Mouse (Mus musculus): ENCODE measurements around the gene Crb3. TPM values are rescaled to one million over a fixed set of nuclear protein-coding genes. Genes with fewer than 3 reads are reported as not detected.

Crb3 gene
- total RNA-seq, 4 experiments from 2014 or later: 0.70 to 4.4 (median 2.2) TPM

DNA sequence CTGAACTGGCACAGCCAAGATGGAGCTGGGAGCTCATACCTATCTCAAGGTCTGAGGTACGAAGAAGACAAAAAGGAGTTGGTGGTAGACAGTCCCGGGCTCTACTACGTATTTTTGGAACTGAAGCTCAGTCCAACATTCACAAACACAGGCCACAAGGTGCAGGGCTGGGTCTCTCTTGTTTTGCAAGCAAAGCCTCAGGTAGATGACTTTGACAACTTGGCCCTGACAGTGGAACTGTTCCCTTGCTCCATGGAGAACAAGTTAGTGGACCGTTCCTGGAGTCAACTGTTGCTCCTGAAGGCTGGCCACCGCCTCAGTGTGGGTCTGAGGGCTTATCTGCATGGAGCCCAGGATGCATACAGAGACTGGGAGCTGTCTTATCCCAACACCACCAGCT lies 48.2 kb downstream of the Crb3 start:
- no peak for DNase-seq

DNA sequence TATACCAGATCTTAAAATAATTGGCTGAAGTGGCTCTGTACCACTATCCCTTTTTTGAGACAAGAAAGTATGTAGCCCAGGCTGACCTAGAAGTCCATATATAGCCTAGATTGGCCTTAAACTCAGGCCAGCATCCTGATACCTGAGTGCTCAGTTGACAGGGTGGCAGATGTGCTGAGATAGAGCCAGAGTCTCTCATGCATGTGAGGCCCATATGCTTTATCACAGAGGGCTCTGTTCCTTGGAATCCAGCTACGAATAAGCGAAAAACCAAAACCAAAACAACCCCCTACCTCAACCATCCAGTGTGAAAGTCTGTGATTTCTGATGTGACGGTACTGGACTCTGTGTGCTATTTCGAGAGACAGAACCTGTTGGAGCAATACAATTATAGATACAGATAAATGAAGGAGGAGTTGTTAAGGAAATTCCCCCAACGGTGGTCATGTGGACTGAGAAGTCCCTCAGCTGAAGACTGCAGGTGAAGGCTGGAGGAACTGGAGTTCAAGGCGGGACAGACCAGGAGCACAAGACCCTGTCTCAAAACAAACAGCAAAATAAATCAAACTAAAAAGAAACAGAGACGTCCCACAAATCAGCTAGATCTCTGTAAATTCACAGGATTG lies 49.2 kb downstream of the Crb3 start:
- DNase-seq: no peak

DNA sequence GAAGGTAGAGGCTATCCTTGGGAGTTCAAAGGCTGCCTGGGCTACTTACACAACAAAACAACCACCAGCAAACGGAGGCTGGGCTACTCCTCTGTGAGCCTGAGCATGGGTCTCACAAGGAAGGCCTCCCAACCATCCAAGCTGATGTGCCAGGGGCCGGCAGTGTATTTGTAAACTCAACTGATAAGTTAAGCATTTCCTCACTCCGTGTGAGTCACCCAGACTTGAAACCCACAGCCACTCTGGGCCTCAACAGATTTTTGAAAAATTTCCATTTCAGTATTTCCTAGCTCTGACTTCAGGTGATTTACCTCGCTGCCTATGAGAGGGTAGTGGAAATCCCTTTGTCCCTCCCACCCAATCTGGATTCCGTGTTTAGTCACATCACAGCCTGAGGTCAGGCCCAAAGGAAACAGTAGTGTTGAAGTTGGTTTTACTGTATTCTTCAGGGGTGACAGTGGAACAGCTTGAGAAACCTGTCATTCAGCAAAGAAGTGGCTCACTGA lies 49.8 kb downstream of the Crb3 start:
- no peak for DNase-seq

DNA sequence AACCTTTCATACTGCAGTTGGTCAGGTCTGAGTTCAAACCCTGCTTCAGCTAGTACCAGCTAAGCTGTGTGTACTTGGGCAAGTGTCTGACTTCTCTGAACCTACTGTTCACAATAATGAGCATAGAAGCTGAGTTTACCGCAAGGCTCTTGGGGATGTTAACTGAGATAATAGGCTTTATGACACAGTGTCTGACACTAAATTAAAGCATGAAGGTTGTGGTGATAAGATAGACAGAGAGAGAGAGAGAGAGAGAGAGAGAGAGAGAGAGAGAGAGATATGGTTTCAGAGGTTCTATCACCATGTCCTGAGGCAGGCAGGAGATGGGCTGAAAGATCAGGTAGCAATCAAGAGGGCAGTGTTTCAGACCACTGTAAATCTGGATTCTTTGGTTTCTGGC lies 51.1 kb downstream of the Crb3 start:
- no peak for DNase-seq

DNA sequence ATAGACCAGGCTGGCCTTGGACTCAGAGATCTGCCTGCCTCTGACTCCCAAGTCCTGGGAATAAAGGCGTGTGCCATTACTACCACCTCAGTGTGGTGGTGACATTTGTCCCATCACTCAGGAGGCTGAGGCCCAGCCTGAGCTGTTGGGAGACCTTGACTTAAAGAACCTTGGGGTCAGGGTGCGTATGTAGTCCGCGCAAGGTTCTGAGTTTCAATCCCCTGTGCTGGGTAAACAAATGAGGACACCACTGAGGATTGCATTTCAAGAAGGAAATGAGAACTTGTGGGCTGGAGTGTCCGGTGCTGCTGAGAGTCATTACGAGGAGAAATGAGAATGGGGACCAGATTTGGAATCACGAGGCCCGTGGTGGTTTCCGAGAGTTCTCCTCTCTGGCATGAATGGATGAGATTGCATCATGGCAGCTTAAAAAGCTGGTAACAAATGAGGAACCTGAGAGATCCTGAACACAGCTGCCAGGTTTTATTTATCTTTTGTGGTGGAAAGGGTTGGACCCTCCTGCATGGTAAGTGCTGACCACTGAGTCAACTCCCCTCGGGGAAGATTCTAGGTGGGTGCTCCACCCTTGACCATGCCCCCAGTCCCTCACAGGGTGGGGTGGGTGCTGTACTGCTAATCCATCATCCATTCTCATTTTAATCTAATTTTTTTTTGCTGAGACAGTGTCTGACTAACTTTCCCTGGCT lies 54.0 kb downstream of the Crb3 start:
- DNase-seq: no peak

Other genes starting within 250 kb of the Crb3 start
- 1 to 10 TPM; 5.5 to 9.5 (median 6.8) TPM for gene Rfx2, start 228.1 kb upstream of the Crb3 start, total RNA-seq (2022)
- gene Acsbg2, start 184.7 kb upstream of the Crb3 start, total RNA-seq (2022): under 1 TPM in 3 of 4 experiments, not detected in 1; 0.22 to 0.40 (median 0.23) TPM
- gene 1700061G19Rik, start 183.6 kb upstream of the Crb3 start, total RNA-seq (2022): 1 to 10 TPM in 3 of 4 experiments, under 1 TPM in 1; 0.34 to 1.7 (median 1.3) TPM
- 10 to 100 TPM; 29.0 to 38.7 (median 36.0) TPM for gene Mllt1, start 123.7 kb upstream of the Crb3 start, total RNA-seq (2022)
- under 1 TPM in 2 of 4 experiments, not detected in 2; 0.20 to 0.24 TPM for gene Acer1, start 77.0 kb upstream of the Crb3 start, total RNA-seq (2022)
- 100 to 1,000 TPM; 112 to 127 (median 116) TPM for gene Clpp, start 68.8 kb upstream of the Crb3 start, total RNA-seq (2022)
- 10 to 100 TPM; 69.8 to 87.3 (median 77.2) TPM for gene Alkbh7, start 61.8 kb upstream of the Crb3 start, total RNA-seq (2022)
- 1 to 10 TPM in 2 of 4 experiments, not detected in 2; 2.1 to 2.8 TPM for gene Pspn, start 59.1 kb upstream of the Crb3 start, total RNA-seq (2022)
- 10 to 100 TPM; 45.6 to 68.2 (median 54.2) TPM for gene Gtf2f1, start 47.8 kb upstream of the Crb3 start, total RNA-seq (2022)
- gene Gm17949, start 47.6 kb upstream of the Crb3 start, total RNA-seq (2022): under 1 TPM; 0.29 to 0.80 (median 0.45) TPM
- gene Khsrp, start 27.6 kb upstream of the Crb3 start, total RNA-seq (2022): 100 to 1,000 TPM in 2 of 4 experiments, 10 to 100 TPM in 2; 92.3 to 122 (median 102) TPM
- gene Slc25a41, start 17.5 kb upstream of the Crb3 start, total RNA-seq (2022): under 1 TPM in 1 of 4 experiments, not detected in 3; 0.38 TPM
- gene Slc25a23, start 758 bp downstream of the Crb3 start, total RNA-seq (2022): 100 to 1,000 TPM in 2 of 4 experiments, 10 to 100 TPM in 2; 66.5 to 128 (median 97.6) TPM
- 1 to 10 TPM; 1.5 to 4.3 (median 2.5) TPM for gene Dennd1c, start 19.4 kb downstream of the Crb3 start, total RNA-seq (2022)
- 1 to 10 TPM; 4.4 to 6.8 (median 6.6) TPM for gene Tubb4a, start 28.7 kb downstream of the Crb3 start, total RNA-seq (2022)
- gene Tnfsf9, start 46.2 kb downstream of the Crb3 start, total RNA-seq (2022): under 1 TPM in 3 of 4 experiments, not detected in 1; 0.21 to 0.30 (median 0.26) TPM
- not detected for gene Cd70, start 90.7 kb downstream of the Crb3 start, total RNA-seq (2022)
- under 1 TPM in 2 of 4 experiments, not detected in 2; 0.16 to 0.17 TPM for gene Tnfsf14, start 135.1 kb downstream of the Crb3 start, total RNA-seq (2022)
- gene C3, start 169.0 kb downstream of the Crb3 start, total RNA-seq (2022): 1,000 to 10,000 TPM in 1 of 4 experiments, 100 to 1,000 TPM in 1, 10 to 100 TPM in 2; 36.4 to 1,135 (median 245) TPM
- 100 to 1,000 TPM in 3 of 4 experiments, 10 to 100 TPM in 1; 98.6 to 107 (median 102) TPM for gene Gpr108, start 189.3 kb downstream of the Crb3 start, total RNA-seq (2022)
- 10 to 100 TPM; 57.1 to 89.6 (median 72.8) TPM for gene Trip10, start 190.3 kb downstream of the Crb3 start, total RNA-seq (2022)
- 1 to 10 TPM; 3.0 to 6.2 (median 4.1) TPM for gene Vav1, start 220.0 kb downstream of the Crb3 start, total RNA-seq (2022)

All from adrenal gland, adult 8-10 months (tissue).